Mouse (Mus musculus) C2C12 (cell line): Measurements from ENCODE around the gene Bcas3. TPM values are rescaled to one million over a fixed set of nuclear protein-coding genes. Genes with fewer than 3 reads are reported as not detected.

Experiments
- H3K27me3 ChIP-seq: one replicate; pipeline ENCODE4 v1.6.1; 2011; ENCODE audit not compliant: control insufficient read depth, insufficient read depth, insufficient read length
- H3K36me3 ChIP-seq: one replicate; pipeline ENCODE4 v1.6.1; 2011; ENCODE audit not compliant: control insufficient read depth, insufficient read depth
- H3K4me3 ChIP-seq: one replicate; pipeline ENCODE4 v1.5.1; 2011; ENCODE audit warnings: mild to moderate bottlenecking, control low read depth; ENCODE audit not compliant: poor library complexity, insufficient read depth, severe bottlenecking
- H3K79me2 ChIP-seq: one replicate; pipeline ENCODE4 v1.6.1; 2011; ENCODE audit not compliant: control insufficient read depth, insufficient read depth
- H3K79me3 ChIP-seq: one replicate; pipeline ENCODE4 v1.6.1; 2011; ENCODE audit warnings: low read depth, control low read depth
- H3ac ChIP-seq: one replicate; pipeline ENCODE3; 2011; ENCODE audit warnings: low read depth; ENCODE audit not compliant: control insufficient read depth, insufficient read length
- CEBPB ChIP-seq: IDR thresholded peaks from one replicate; pipeline ENCODE4 v1.6.1; 2011; ENCODE audit warnings: low read depth, mild to moderate bottlenecking, control low read depth, moderate library complexity
- CTCF ChIP-seq: IDR thresholded peaks from one replicate; pipeline ENCODE4 v1.5.1; 2011; ENCODE audit not compliant: control insufficient read depth, insufficient read depth, insufficient read length
- FOSL1 ChIP-seq: IDR thresholded peaks from one replicate; pipeline ENCODE4 v1.8.0; 2011; ENCODE audit warnings: mild to moderate bottlenecking, low read length; ENCODE audit not compliant: poor library complexity, insufficient read depth, severe bottlenecking
- MAX ChIP-seq: IDR thresholded peaks from one replicate; pipeline ENCODE4 v1.6.1; 2011; ENCODE audit warnings: mild to moderate bottlenecking, control low read depth
- MYOD1 ChIP-seq: IDR thresholded peaks from one replicate; pipeline ENCODE4 v1.6.1; 2011; ENCODE audit warnings: low read depth; ENCODE audit not compliant: control insufficient read depth, insufficient read length
- MYOG ChIP-seq: IDR thresholded peaks from one replicate; pipeline ENCODE4 v1.6.1; 2011; ENCODE audit not compliant: control insufficient read depth, insufficient read length; ENCODE audit errors: extremely low read depth
- USF1 ChIP-seq: IDR thresholded peaks from one replicate; pipeline ENCODE4 v1.6.1; 2011; ENCODE audit warnings: low read depth, mild to moderate bottlenecking, control low read depth, moderate library complexity
- polyA plus RNA-seq: library from polyadenylated mRNA; unstranded; fragments of >200 nt; fragmentation: generic; extraction: Trizol; gene quantifications from one replicate; pipeline ENCODE4 v1.2.1, GENCODE M21; 2012; ENCODE audit warnings: missing spikeins

Bcas3 gene
- polyA plus RNA-seq, 1 experiment: 11.1 TPM

GRCm38 (mm10) chr11:85805779-85806178, 452.8 kb downstream of the Bcas3 start:
- TF ChIP-seq CEBPB (no peak), MYOD1 (no peak), CTCF (no peak), FOSL1 (no peak), MAX (no peak), MYOG (no peak)

GRCm38 (mm10) chr11:85807353-85807752, 454.4 kb downstream of the Bcas3 start:
- no peaks in the 10 kb centered on the region for H3K79me3 ChIP-seq
- no peaks in the 10 kb centered on the region for H3K27me3 ChIP-seq
- H3ac ChIP-seq: no peak overlapping the region
- TF ChIP-seq CTCF: no peak
- no peak for TF ChIP-seq CEBPB
- TF ChIP-seq MYOG: no peak
- no peak for TF ChIP-seq FOSL1
- no peak for TF ChIP-seq USF1
- TF ChIP-seq MYOD1: no peak
- TF ChIP-seq MAX: no peak
- H3K4me3 ChIP-seq: no peak overlapping the region
- H3K79me2 ChIP-seq: no peaks in the 10 kb centered on the region
- no peaks in the 10 kb centered on the region for H3K36me3 ChIP-seq

More at GRCm38 (mm10) chr11:85805779-85806178, 452.8 kb downstream of the Bcas3 start:
- Histone ChIP-seq H3ac (no peak overlapping the region), H3K4me3 (no peak overlapping the region), H3K79me2 (no peaks in the 10 kb centered on the region), H3K36me3 (no peaks in the 10 kb centered on the region), H3K27me3 (no peaks in the 10 kb centered on the region), H3K79me3 (no peaks in the 10 kb centered on the region)

GRCm38 (mm10) chr11:85811229-85811628, 458.3 kb downstream of the Bcas3 start:
- Histone ChIP-seq H3K79me2 (no peaks in the 10 kb centered on the region), H3K4me3 (no peak overlapping the region), H3K27me3 (no peaks in the 10 kb centered on the region), H3ac (no peak overlapping the region), H3K79me3 (no peaks in the 10 kb centered on the region), H3K36me3 (no peaks in the 10 kb centered on the region)
- no peak for TF ChIP-seq MYOG
- no peak for TF ChIP-seq CEBPB
- TF ChIP-seq MAX: no peak
- no peak for TF ChIP-seq USF1
- no peak for TF ChIP-seq MYOD1
- TF ChIP-seq CTCF: no peak
- TF ChIP-seq FOSL1: no peak

- H3K79me2 ChIP-seq: no peaks in the 10 kb centered on the region
- no peaks in the 10 kb centered on the region for H3K36me3 ChIP-seq
- H3K79me3 ChIP-seq: no peaks in the 10 kb centered on the region
- no peak for TF ChIP-seq CTCF
- no peak for TF ChIP-seq MAX
- TF ChIP-seq USF1: no peak
- no peak for TF ChIP-seq MYOG
- no peak for TF ChIP-seq FOSL1
- no peak for TF ChIP-seq CEBPB
- no peak for TF ChIP-seq MYOD1
- no peak overlapping the region for H3K4me3 ChIP-seq
- no peaks in the 10 kb centered on the region for H3K27me3 ChIP-seq
- no peak overlapping the region for H3ac ChIP-seq
These were observed 458.7 kb downstream of the Bcas3 start for GRCm38 (mm10) chr11:85811676-85812075.

- H3K4me3 ChIP-seq: no peak overlapping the region
- TF ChIP-seq CEBPB (no peak), MAX (no peak), MYOG (no peak), FOSL1 (no peak), MYOD1 (no peak), CTCF (no peak), USF1 (no peak)
- no peaks in the 10 kb centered on the region for H3K36me3 ChIP-seq
- H3ac ChIP-seq: no peak overlapping the region
- H3K79me2 ChIP-seq: no peaks in the 10 kb centered on the region
- no peaks in the 10 kb centered on the region for H3K27me3 ChIP-seq
- H3K79me3 ChIP-seq: no peaks in the 10 kb centered on the region
These were observed 459.4 kb downstream of the Bcas3 start for GRCm38 (mm10) chr11:85812201-85812966.
